Mouse (Mus musculus) frontal cortex, postnatal 25 days (tissue): ENCODE data around the gene Gm6902.
"Not testable (repeated sequence)": the region's sequence is repeated elsewhere in the genome, so short reads cannot be mapped to it uniquely, and the experiment has no call there.

Experiments
- DNase-seq, 2 experiments: peaks; one replicate each; pipeline ENCODE4 v3.0.0; 2022; ENCODE audit warnings: low spot score in 2 of 2

The Gm6902 gene

DNA sequence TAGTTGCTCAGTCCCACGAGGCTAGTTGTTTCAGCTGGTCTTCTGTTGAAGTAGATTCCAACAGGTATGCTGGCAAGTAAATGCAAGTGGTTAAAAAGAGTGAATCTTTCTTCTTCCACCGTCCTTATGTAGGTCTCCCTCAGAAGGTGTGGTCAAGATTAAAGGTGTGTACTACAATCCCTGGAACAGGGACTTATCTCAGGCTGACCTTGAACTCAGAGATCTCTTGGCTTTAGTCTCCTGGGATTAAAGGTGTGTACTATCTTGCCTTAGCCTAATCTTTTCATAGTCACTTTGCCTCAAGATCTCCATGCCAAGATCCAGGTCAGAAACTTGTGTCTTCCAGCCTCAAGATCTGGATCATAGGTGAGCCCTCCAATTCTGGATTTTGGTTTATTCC, at the start of gene Gm6902:
Gene Gm6902 (minus strand): TSS at position 101 of the 400 bp plus-strand sequence.
- not testable (repeated sequence) for DNase-seq

DNA sequence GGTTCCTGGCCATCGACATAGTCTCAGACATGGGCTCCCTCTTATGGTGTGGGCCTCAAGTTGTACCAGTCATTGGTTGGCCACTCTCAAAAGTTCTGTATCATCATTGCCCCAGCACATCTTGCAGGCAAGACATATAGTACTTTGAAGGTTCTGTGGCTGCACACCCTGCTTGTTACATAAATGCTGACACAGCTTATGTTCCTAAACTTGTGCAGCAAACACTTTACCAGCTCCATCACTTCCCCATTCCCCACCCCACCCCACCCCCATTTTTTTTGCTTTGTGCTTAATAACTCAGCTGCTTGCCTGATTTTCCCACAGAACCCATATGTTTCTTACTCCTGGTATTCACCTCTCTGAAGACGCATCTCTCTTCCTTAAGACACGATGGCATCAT, 22.2 kb upstream of the Gm6902 start, which contains the start of gene Nlrp4e:
Gene Nlrp4e (plus strand): TSS at position 301 of the 400 bp plus-strand sequence.
- not testable (repeated sequence) for DNase-seq

- not testable (repeated sequence) for DNase-seq
These were observed 27.1 kb downstream of the Gm6902 start, which contains the start of gene Vmn1r166 for GRCm38 (mm10) chr7:23251582-23251981. TSS of gene Vmn1r166 (minus strand) at chr7:23251682.
